Mouse (Mus musculus) midbrain, postnatal 0 days (tissue): ENCODE measurements around the gene Gorasp2. TPM values are rescaled to one million over a fixed set of nuclear protein-coding genes. Genes with fewer than 3 reads are reported as not detected.

ENCODE experiments used
- ATAC-seq: fragments of 200-750 bp; cut with Nextera tagmentation; 2 replicates; pipeline ENCODE4 v1.8.0; 2017; ENCODE audit warnings: moderate number of reproducible peaks, mild to moderate bottlenecking, moderate TSS enrichment, moderate library complexity; ENCODE audit not compliant: low FRiP score
- DNase-seq: peaks from one replicate; pipeline ENCODE4 v3.0.0-alpha.2; 2015; ENCODE audit warnings: low spot score
- H3K27ac ChIP-seq: fragments of 300-500 bp; sonication (generic); 2 replicates; pipeline ENCODE4 v1.5.1; 2014; ENCODE audit warnings: low read depth, mild to moderate bottlenecking, low read length, mixed read lengths
- H3K27me3 ChIP-seq: fragments of 300-500 bp; sonication (generic); 2 replicates; pipeline ENCODE4 v1.6.1; 2014; ENCODE audit warnings: low read length, control low read depth, mixed read lengths; ENCODE audit not compliant: insufficient read depth
- H3K36me3 ChIP-seq: fragments of 300-500 bp; sonication (generic); 2 replicates; pipeline ENCODE4 v1.6.1; 2014; ENCODE audit warnings: low read length, control low read depth, mixed read lengths; ENCODE audit not compliant: insufficient read depth
- H3K4me1 ChIP-seq: fragments of 300-500 bp; sonication (generic); 2 replicates; pipeline ENCODE4 v1.6.1; 2014; ENCODE audit warnings: mild to moderate bottlenecking, control low read depth, antibody characterized with exemption, low read length, mixed read lengths; ENCODE audit not compliant: insufficient read depth
- H3K4me2 ChIP-seq: fragments of 300-500 bp; sonication (generic); 2 replicates; pipeline ENCODE4 v1.6.1; 2014; ENCODE audit warnings: low read depth, mild to moderate bottlenecking, low read length, mixed read lengths; ENCODE audit not compliant: poor library complexity, severe bottlenecking
- H3K4me3 ChIP-seq: fragments of 300-500 bp; sonication (generic); 2 replicates; pipeline ENCODE4 v1.5.1; 2014; ENCODE audit warnings: low read depth, mild to moderate bottlenecking, low read length, moderate library complexity
- H3K9ac ChIP-seq: fragments of 300-500 bp; sonication (generic); replicated peaks from 2 replicates; pipeline ENCODE4 v1.6.1; 2014; ENCODE audit warnings: mild to moderate bottlenecking, low read length, moderate library complexity, mixed read lengths; ENCODE audit not compliant: poor library complexity, severe bottlenecking
- H3K9me3 ChIP-seq: fragments of 300-500 bp; sonication (generic); 2 replicates; pipeline ENCODE4 v1.6.1; 2016; ENCODE audit warnings: low read length, control low read depth
- CTCF ChIP-seq: IDR thresholded peaks from 2 replicates; pipeline ENCODE4 v1.5.1; 2016; ENCODE audit warnings: antibody characterized with exemption, mild to moderate bottlenecking
- WGBS: fragments of 180-500 bp; shearing (Covaris S2); extraction: QIAGEN DNeasy Blood & Tissue Kit; methylation state at CpG from one replicate; pipeline ENCODE4 v1.1.7; 2014; 5-methylcytosine and 5-hydroxymethylcytosine counted together
- polyA plus RNA-seq: library from polyadenylated mRNA; unstranded; fragments of >200 nt; fragmentation: Nextera tagmentation; extraction: Ambion mirVana; gene quantifications from 2 replicates; pipeline ENCODE4 v1.2.1, GENCODE M21; 2015
- total RNA-seq: library from RNA; depleted of rRNA; stranded (reverse); fragments of >200 nt; gene quantifications from 2 replicates; pipeline ENCODE4 v1.2.3, GENCODE M21; 2014

The Gorasp2 gene
- total and polyA plus RNA-seq, 2 experiments from 2014 or later = 106 to 160 TPM

GRCm38 (mm10) chr2:70648271-70648670 is 13.1 kb upstream of the Gorasp2 start:
- no peak for DNase-seq

GRCm38 (mm10) chr2:70649471-70649870 is 11.9 kb upstream of the Gorasp2 start:
- Histone ChIP-seq H3K4me1 (no peaks in the 10 kb centered on the region), H3K27me3 (no peaks in the 10 kb centered on the region), H3K4me3 (no peak overlapping the region), H3K36me3 (no peaks in the 10 kb centered on the region), H3K4me2 (no peak overlapping the region), H3K27ac (no peak overlapping the region), H3K9me3 (no peaks in the 10 kb centered on the region), H3K9ac (no peak overlapping the region)
- 88% methylated on average over 4 of the region's 4 CpGs for WGBS
- TF ChIP-seq CTCF = no peak
- no peak for DNase-seq
- no peak for ATAC-seq

More at GRCm38 (mm10) chr2:70648271-70648670, 13.1 kb upstream of the Gorasp2 start:
- no peak for TF ChIP-seq CTCF
- Histone ChIP-seq H3K27me3 (no peaks in the 10 kb centered on the region), H3K9ac (no peak overlapping the region), H3K4me3 (no peak overlapping the region), H3K27ac (no peak overlapping the region), H3K36me3 (no peaks in the 10 kb centered on the region), H3K9me3 (no peaks in the 10 kb centered on the region), H3K4me2 (no peak overlapping the region), H3K4me1 (no peaks in the 10 kb centered on the region)
- no peak for ATAC-seq
- WGBS = 89% methylated on average over 5 of the region's 5 CpGs

GRCm38 (mm10) chr2:70651820-70652219 is 9.6 kb upstream of the Gorasp2 start:
- no peak overlapping the region for H3K4me3 ChIP-seq
- H3K27ac ChIP-seq = 0 out of 2 replicates have a peak overlapping the region, but pooled peaks have one; percentile 38
- no peak for TF ChIP-seq CTCF
- no peaks in the 10 kb centered on the region for H3K36me3 ChIP-seq
- H3K9ac ChIP-seq = no peak overlapping the region
- WGBS = 60% methylated on average over 6 of the region's 6 CpGs
- H3K27me3 ChIP-seq = no peaks in the 10 kb centered on the region
- DNase-seq = no peak
- H3K9me3 ChIP-seq = no peaks in the 10 kb centered on the region
- H3K4me1 ChIP-seq = no peaks in the 10 kb centered on the region
- ATAC-seq = no peak
- no peak overlapping the region for H3K4me2 ChIP-seq

- no peak overlapping the region for H3K27ac ChIP-seq
- TF ChIP-seq CTCF = no peak
- no peak overlapping the region for H3K9ac ChIP-seq
- H3K4me3 ChIP-seq = no peak overlapping the region
- no peak for DNase-seq
- H3K4me2 ChIP-seq = no peak overlapping the region
- no peak for ATAC-seq
- no peaks in the 10 kb centered on the region for H3K27me3 ChIP-seq
- H3K36me3 ChIP-seq = no peaks in the 10 kb centered on the region
- WGBS = 75% methylated on average over 7 of the region's 7 CpGs
- H3K4me1 ChIP-seq = no peaks in the 10 kb centered on the region
- no peaks in the 10 kb centered on the region for H3K9me3 ChIP-seq
Observed at GRCm38 (mm10) chr2:70657083-70657482, 4.3 kb upstream of the Gorasp2 start.

GRCm38 (mm10) chr2:70661715-70662495 is 529 bp downstream of the Gorasp2 start, which contains the start of gene Gm26558:
Gene Gm26558 (minus strand): TSS chr2:70662108.
- WGBS = under 1% methylated on average over 48 of the region's 54 CpGs
- H3K27me3 ChIP-seq = no peaks in the 10 kb centered on the region
- H3K9ac ChIP-seq = peak within 1 kb of the TSS; percentile 94
- no peak for TF ChIP-seq CTCF
- no peaks in the 10 kb centered on the region for H3K36me3 ChIP-seq
- no peaks in the 10 kb centered on the region for H3K4me1 ChIP-seq
- H3K27ac ChIP-seq = peak within 1 kb of the TSS; percentile 89
- H3K4me2 ChIP-seq = peak within 1 kb of the TSS; percentile 80
- H3K9me3 ChIP-seq = no peaks in the 10 kb centered on the region
- no peak for DNase-seq
- ATAC-seq = peak; percentile 74; the same call in 1 of the 2 replicates
- peak within 1 kb of the TSS; percentile 99 for H3K4me3 ChIP-seq

GRCm38 (mm10) chr2:70663764-70664163 is 2.4 kb downstream of the Gorasp2 start:
- Histone ChIP-seq H3K27ac (no peak overlapping the region), H3K9me3 (no peaks in the 10 kb centered on the region), H3K36me3 (no peaks in the 10 kb centered on the region), H3K4me1 (no peaks in the 10 kb centered on the region), H3K27me3 (no peaks in the 10 kb centered on the region), H3K4me2 (no peak overlapping the region; the same call in 1 of the 2 replicates), H3K4me3 (no peak overlapping the region), H3K9ac (no peak overlapping the region)
- no peak for ATAC-seq
- WGBS = 71% methylated on average over 5 of the region's 5 CpGs
- DNase-seq = peak; percentile 42
- TF ChIP-seq CTCF = peak; percentile 65
